Mouse (Mus musculus) midbrain, embryonic 11.5 days (tissue): ENCODE measurements around the gene 4930430F08Rik. TPM values are rescaled to one million over a fixed set of nuclear protein-coding genes. Genes with fewer than 3 reads are reported as not detected.
"Not testable (repeated sequence)": the region's sequence is repeated elsewhere in the genome, so short reads cannot be mapped to it uniquely, and the experiment has no call there.

Source experiments
- ATAC-seq: fragments of 200-750 bp; cut with Nextera tagmentation; 2 replicates; pipeline ENCODE4 v1.8.0; 2017; ENCODE audit warnings: moderate TSS enrichment, moderate library complexity; ENCODE audit not compliant: low FRiP score
- DNase-seq: peaks from one replicate; pipeline ENCODE4 v3.0.0; 2015; ENCODE audit warnings: low spot score; ENCODE audit errors: missing footprints
- H3K27ac ChIP-seq: fragments of 300-500 bp; sonication (generic); 2 replicates; pipeline ENCODE4 v1.5.1; 2014; ENCODE audit warnings: low read depth, low read length
- H3K27me3 ChIP-seq: fragments of 300-500 bp; sonication (generic); 2 replicates; pipeline ENCODE4 v1.6.1; 2014; ENCODE audit warnings: mild to moderate bottlenecking, low read length, moderate library complexity, mixed read lengths; ENCODE audit not compliant: control insufficient read depth, insufficient read depth
- H3K36me3 ChIP-seq: fragments of 300-500 bp; sonication (generic); 2 replicates; pipeline ENCODE4 v1.6.1; 2014; ENCODE audit warnings: mild to moderate bottlenecking, low read length, moderate library complexity, mixed read lengths; ENCODE audit not compliant: control insufficient read depth, insufficient read depth
- H3K4me1 ChIP-seq: fragments of 300-500 bp; sonication (generic); 2 replicates; pipeline ENCODE4 v1.6.1; 2014; ENCODE audit warnings: low read length; ENCODE audit not compliant: control insufficient read depth, insufficient read depth
- H3K4me2 ChIP-seq: fragments of 300-500 bp; sonication (generic); 2 replicates; pipeline ENCODE4 v1.6.1; 2014; ENCODE audit warnings: mild to moderate bottlenecking, moderate library complexity
- H3K4me3 ChIP-seq: fragments of 300-500 bp; sonication (generic); 2 replicates; pipeline ENCODE4 v1.5.1; 2014; ENCODE audit warnings: low read depth, low read length
- H3K9ac ChIP-seq: fragments of 300-500 bp; sonication (generic); 2 replicates; pipeline ENCODE4 v1.6.1; 2014; ENCODE audit warnings: low read length
- H3K9me3 ChIP-seq: fragments of 300-500 bp; sonication (generic); 2 replicates; pipeline ENCODE4 v1.6.1; 2016; ENCODE audit warnings: low read length; ENCODE audit not compliant: control insufficient read depth
- WGBS: fragments of 180-500 bp; shearing (Covaris S2); extraction: QIAGEN DNeasy Blood & Tissue Kit; methylation state at CpG from one replicate; pipeline ENCODE4 v1.1.7; 2014; 5-methylcytosine and 5-hydroxymethylcytosine counted together
- polyA plus RNA-seq: library from polyadenylated mRNA; unstranded; fragments of >200 nt; fragmentation: Nextera tagmentation; extraction: Ambion mirVana; gene quantifications from 2 replicates; pipeline ENCODE4 v1.2.1, GENCODE M21; 2014

Gene 4930430F08Rik
- polyA plus RNA-seq, 1 experiment from 2014 or later, result 13.7 TPM

DNA sequence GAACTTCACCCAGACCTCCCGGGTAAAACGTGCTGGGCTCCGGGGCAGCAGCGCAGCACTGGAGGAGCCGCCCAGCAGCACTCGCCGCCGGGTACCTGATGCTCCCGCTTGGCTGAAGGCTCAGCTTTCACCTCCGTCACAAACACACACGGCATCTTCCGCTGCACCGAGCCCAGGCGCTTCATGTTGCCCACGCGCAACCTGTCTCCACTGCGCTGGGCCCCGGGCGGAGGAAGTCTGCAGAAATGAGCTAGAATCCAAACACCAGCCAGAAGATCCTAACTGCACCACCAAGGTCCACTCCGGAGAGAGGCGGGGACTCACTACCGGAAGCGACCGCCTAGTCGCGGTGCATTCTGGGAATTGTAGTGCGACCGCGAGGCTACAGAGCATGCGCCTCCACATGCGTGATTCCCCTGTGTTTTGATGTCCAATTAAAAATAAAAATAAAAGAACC, 1.3 kb downstream of the 4930430F08Rik start:
- no peaks in the 10 kb centered on the region for H3K27me3 ChIP-seq
- under 1% methylated on average over 31 of the region's 31 CpGs for WGBS
- peak overlapping the region; percentile 70 for H3K4me3 ChIP-seq
- peak overlapping the region; percentile 35; the same call in 1 of the 2 replicates for H3K27ac ChIP-seq
- H3K36me3 ChIP-seq, result no peaks in the 10 kb centered on the region; the same call in 1 of the 2 replicates
- ATAC-seq (peak; percentile 99), DNase-seq (peak; percentile 99)
- 0 out of 2 replicates have a peak, but pooled peaks cover 3% of the 10 kb centered on the region for H3K4me1 ChIP-seq
- peak overlapping the region; percentile 81 for H3K9ac ChIP-seq
- peak overlapping the region; percentile 66 for H3K4me2 ChIP-seq
- H3K9me3 ChIP-seq, result no peaks in the 10 kb centered on the region

DNA sequence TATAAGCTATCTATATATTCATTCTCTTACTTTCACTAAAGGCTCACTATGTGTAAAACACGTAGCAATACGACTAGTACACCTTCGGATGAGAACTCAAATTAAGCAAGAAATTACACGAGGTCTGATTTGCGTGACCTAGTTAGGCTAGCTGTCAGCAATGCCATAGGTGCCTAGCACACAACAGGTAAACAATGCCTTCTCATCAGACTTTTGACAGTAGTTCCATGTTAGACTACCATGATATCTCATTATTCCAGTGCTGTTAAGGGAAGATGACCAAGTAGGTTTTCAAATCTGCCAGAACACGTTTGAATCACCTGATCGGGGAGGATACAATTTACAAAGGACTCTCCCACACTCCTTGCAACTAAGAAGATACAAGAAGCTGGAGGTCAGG, 1.7 kb downstream of the 4930430F08Rik start:
- ATAC-seq (no peak), DNase-seq (no peak)
- H3K27ac ChIP-seq, result no peak overlapping the region
- peak overlapping the region; percentile 70 for H3K4me3 ChIP-seq
- 60% methylated on average over 7 of the region's 7 CpGs for WGBS
- no peaks in the 10 kb centered on the region for H3K9me3 ChIP-seq
- H3K4me1 ChIP-seq, result 0 out of 2 replicates have a peak, but pooled peaks cover 3% of the 10 kb centered on the region
- peak overlapping the region; percentile 81 for H3K9ac ChIP-seq
- H3K36me3 ChIP-seq, result no peaks in the 10 kb centered on the region; the same call in 1 of the 2 replicates
- H3K27me3 ChIP-seq, result no peaks in the 10 kb centered on the region
- peak overlapping the region; percentile 66 for H3K4me2 ChIP-seq

DNA sequence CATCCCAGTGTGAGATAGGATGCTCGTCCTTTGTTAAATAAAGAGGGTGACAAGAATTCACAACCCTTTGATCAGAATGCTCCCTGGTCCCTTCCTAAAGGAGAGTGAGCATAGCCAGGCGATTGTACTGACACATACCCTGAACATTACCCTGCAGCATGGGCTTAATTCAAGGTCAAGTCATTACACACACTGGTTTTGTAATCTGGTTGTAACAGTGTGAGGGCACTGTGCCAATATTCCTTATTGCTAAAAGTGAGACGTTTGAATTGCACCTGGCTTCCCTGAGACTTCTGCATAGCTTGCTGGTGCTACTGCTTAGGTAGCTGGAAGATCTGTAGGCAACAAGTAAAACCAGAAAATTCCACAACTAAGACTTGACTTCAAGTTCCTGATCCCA, 6.0 kb downstream of the 4930430F08Rik start:
- Histone ChIP-seq H3K9ac (no peak overlapping the region), H3K36me3 (no peaks in the 10 kb centered on the region; the same call in 1 of the 2 replicates), H3K27ac (no peak overlapping the region), H3K4me1 (0 out of 2 replicates have a peak, but pooled peaks cover 3% of the 10 kb centered on the region), H3K4me2 (no peak overlapping the region), H3K9me3 (no peaks in the 10 kb centered on the region), H3K27me3 (no peaks in the 10 kb centered on the region), H3K4me3 (no peak overlapping the region)
- 93% methylated on average over 3 of the region's 3 CpGs for WGBS
- ATAC-seq, result no peak
- no peak for DNase-seq

DNA sequence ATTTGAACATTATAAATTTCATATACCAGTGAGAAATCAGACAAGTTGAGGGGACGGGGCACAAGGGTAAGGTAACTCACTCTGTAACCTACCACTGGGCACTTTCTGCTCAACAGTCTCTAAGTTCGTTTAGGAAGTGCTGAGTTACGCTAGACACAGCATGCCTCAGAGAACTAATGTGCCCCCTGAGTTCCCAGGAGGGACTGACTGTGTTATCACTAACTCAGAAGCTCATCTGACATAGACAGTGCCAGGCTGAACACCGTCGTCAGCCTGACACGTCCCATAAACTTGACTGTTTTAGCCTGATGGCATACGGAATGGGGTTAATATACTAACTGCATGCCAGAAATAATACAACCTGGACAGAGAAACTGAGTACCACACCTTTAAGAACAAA, 14.9 kb downstream of the 4930430F08Rik start:
- Histone ChIP-seq H3K4me3 (no peak overlapping the region), H3K36me3 (0 out of 2 replicates have a peak, but pooled peaks cover 8% of the 10 kb centered on the region), H3K4me2 (no peak overlapping the region), H3K27ac (no peak overlapping the region), H3K9me3 (no peaks in the 10 kb centered on the region), H3K4me1 (no peaks in the 10 kb centered on the region), H3K9ac (no peak overlapping the region), H3K27me3 (no peaks in the 10 kb centered on the region)
- WGBS, result 88% methylated on average over 7 of the region's 7 CpGs
- DNase-seq, result no peak
- ATAC-seq, result no peak

DNA sequence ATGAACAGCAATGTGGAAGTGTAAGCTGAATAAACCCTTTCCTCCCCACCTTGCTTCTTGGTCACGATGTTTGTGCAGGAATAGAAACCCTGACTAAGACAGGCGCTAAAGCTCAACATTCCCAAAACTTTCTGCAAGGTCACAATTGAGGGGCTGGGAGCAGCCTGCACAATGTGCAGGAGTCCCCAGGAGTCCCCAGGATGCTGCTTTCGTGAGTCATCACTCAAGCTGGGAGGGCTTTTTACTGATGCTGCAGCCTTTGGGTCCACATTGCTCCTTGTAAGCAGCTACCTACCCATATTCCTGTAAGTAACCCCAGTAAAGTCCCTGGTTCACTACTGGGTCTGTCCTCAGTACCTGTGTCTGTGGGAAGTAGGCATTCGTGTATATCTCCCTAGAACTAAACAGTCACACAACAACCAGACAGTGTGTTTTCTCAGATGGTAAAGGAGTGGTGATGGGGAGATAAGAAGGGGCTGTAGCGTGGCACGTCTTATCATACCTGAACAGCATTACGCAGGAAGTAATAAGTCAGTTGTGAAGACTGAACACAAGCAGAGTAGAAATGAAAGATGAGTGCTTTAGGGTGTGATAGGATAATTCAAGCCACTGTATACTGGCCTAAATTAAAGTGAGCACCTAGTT, 15.6 kb downstream of the 4930430F08Rik start:
- ATAC-seq (no peak), DNase-seq (no peak)
- Histone ChIP-seq H3K9me3 (no peaks in the 10 kb centered on the region), H3K36me3 (0 out of 2 replicates have a peak, but pooled peaks cover 8% of the 10 kb centered on the region), H3K27ac (no peak overlapping the region), H3K9ac (no peak overlapping the region), H3K4me3 (no peak overlapping the region), H3K4me2 (no peak overlapping the region), H3K4me1 (no peaks in the 10 kb centered on the region), H3K27me3 (no peaks in the 10 kb centered on the region)
- 91% methylated on average over 7 of the region's 7 CpGs for WGBS

DNA sequence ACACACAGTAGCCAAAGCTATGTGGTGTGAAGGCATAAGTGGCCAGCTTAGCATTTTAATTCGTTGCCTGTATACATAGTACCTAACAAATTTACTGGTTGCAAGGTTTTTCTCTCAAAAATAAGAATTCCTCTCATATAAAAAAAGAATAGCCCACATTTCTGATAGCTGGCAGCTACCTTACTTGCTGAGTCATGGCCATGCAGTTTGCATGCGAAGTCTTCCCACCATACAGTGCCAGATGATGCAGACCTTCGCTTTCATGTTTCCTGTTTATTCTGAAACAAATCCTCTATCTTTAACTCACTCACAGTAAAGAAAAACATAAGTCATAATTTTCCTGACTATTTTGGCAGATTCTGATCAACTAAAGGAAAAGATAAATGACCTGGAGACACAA, 18.5 kb downstream of the 4930430F08Rik start:
- no peaks in the 10 kb centered on the region for H3K27me3 ChIP-seq
- H3K4me2 ChIP-seq, result no peak overlapping the region
- H3K4me1 ChIP-seq, result no peaks in the 10 kb centered on the region
- DNase-seq (no peak), ATAC-seq (no peak)
- no peak overlapping the region for H3K27ac ChIP-seq
- H3K36me3 ChIP-seq, result peaks cover 8% of the 10 kb centered on the region; the same call in 1 of the 2 replicates
- no peaks in the 10 kb centered on the region for H3K9me3 ChIP-seq
- 93% methylated on average over 3 of the region's 3 CpGs for WGBS
- no peak overlapping the region for H3K9ac ChIP-seq
- no peak overlapping the region for H3K4me3 ChIP-seq

DNA sequence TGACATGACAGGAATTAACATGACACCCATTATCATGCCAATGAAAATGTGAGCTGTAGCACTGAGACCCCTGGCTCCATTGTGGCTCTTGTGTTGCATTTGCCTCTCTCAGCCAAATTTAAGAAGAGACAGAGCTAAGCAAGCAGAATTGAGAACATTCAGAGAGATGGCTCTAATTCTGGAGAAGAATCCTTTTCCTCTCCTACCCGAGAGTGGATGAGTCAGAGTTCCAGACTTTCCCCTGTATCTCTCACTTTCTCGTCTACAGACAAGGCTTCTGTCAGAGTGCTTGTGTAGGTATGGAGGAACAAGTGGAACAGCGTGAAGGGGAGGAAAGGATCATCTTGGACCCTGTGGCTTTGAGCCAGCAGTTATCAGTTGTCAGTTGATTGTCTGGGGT, 26.1 kb downstream of the 4930430F08Rik start:
- Histone ChIP-seq H3K36me3 (peaks cover 2% of the 10 kb centered on the region; the same call in 1 of the 2 replicates), H3K9me3 (no peaks in the 10 kb centered on the region), H3K9ac (no peak overlapping the region), H3K4me1 (no peaks in the 10 kb centered on the region), H3K4me3 (no peak overlapping the region), H3K4me2 (no peak overlapping the region), H3K27me3 (no peaks in the 10 kb centered on the region), H3K27ac (no peak overlapping the region)
- 86% methylated on average over 3 of the region's 3 CpGs for WGBS
- ATAC-seq (no peak), DNase-seq (no peak)

DNA sequence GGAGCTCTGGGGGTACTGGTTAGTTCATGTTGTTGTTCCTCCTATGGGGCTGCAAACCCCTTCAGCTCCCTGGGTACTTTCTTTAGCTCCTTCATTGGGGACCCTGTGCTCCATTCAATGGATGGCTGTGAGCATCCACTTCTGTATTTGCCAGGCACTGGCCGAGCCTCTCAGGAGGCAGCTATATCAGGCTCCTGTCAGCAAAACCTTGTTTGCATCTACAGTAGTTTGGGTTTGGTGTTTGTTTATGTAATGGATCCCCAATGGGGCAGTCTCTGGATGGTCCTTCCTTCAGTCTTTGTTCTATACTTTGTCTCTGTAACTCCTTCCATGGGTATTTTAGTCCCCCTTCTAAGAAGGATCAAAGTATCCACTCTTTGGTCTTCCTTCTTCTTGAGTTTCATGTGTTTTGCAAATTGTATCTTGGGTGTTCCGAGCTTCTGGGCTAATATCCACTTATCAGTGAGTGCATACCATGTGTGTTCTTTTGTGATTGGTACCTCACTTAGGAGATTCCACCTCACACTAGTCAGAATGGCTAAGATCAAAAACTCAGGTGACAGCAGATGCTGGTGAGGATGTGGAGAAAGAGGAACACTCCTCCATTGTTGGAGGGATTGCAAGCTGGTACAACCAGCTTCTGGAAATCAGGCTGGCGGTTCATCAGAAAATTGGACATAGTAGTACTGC, 29.9 kb downstream of the 4930430F08Rik start:
- H3K27me3 ChIP-seq, H3K27ac ChIP-seq, H3K4me2 ChIP-seq, DNase-seq, H3K4me1 ChIP-seq, H3K9me3 ChIP-seq, H3K36me3 ChIP-seq, H3K9ac ChIP-seq, ATAC-seq, H3K4me3 ChIP-seq: not testable (repeated sequence)
- 91% methylated on average over 3 of the region's 3 CpGs for WGBS

DNA sequence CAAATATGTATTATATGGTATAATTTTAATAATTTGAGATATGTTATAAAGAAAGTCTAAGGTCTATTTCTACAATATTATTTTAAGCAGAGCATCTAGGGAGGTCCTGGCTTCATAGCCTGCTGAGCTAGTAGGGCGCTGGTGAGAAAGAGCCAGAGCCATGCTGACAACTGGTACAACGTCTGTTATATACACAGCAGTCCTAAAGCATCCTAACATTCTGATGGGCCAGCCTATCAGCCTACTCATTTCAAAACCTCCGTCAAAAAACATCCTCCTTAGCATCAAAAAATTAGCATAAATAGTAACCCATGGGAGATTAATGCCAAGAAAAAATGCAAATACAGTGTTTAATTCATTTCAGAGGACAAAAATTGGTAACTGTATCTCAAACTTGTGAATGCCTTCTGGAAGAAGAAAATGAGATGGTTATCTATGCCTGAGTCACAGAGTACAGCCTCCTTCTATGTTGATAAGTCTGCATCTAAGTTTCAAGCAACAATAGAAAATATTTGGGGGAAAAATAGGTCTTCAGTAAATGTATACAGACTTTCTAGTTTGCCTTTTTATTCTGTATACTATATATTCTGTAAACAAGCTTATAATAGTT, 33.6 kb downstream of the 4930430F08Rik start:
- ATAC-seq (no peak), DNase-seq (no peak)
- H3K4me2 ChIP-seq, result no peak overlapping the region
- no peak overlapping the region for H3K27ac ChIP-seq
- H3K9me3 ChIP-seq, result no peaks in the 10 kb centered on the region
- no peak overlapping the region for H3K9ac ChIP-seq
- H3K4me3 ChIP-seq, result no peak overlapping the region
- H3K4me1 ChIP-seq, result no peaks in the 10 kb centered on the region
- 84% methylated on average over 3 of the region's 3 CpGs for WGBS
- H3K36me3 ChIP-seq, result no peaks in the 10 kb centered on the region
- no peaks in the 10 kb centered on the region for H3K27me3 ChIP-seq
